Mouse (Mus musculus): Measurements from ENCODE around the gene Pds5a. TPM values are rescaled to one million over a fixed set of nuclear protein-coding genes. Genes with fewer than 3 reads are reported as not detected.
"Not testable (repeated sequence)": the region's sequence is repeated elsewhere in the genome, so short reads cannot be mapped to it uniquely, and the experiment has no call there.

The Pds5a gene
- polyA plus RNA-seq (2015; fragmentation: Nextera tagmentation; extraction: Ambion mirVana): 59.8 and 68.3 TPM in 2 replicates

DNA sequence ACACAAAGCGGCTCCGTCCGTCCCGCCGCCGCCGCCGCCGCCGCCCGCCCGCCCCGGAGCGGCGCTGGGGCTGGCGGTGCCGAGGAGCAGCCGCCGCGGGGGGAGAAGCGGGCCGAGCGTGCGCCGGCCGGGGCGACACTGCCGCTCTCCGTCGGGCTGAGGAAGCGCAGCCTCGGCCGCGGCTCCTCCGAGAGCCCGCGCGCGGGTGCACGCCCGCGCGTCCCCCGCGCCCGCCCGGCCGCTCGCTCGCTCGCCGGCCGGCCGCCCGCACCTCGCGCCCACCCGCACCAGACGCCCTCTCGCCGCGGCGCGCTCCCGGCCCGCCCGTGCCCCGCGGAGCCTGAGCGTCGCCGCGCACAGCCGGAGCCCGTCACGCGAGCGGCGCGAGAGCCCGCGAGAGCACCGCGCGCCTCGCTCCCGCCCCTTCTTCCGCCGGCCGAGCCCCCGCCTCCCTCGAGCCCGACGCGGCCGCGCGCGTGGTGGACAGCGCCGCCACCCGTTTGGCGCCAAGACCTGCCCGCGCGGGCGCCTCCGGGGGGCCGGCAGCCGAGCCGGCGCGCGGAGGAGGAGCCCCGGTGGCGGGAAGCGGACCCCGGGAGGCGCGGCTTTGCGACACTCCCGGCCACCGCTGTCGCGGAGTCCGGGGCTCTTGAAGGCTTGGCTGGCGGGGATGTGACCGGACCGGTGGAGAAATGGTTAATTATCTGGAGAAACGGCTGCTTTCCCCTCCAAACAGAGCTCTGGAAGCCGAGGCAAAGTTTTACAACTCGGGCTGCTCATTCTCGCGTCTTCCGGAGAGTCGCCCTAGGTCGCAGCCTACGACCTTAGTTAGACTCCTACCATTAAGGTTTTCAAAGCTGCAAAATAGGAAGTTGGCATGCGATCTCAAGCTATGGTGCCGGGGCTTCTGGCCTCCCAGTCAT is at the start of gene Pds5a:
Gene Pds5a (minus strand): TSS at position 438 of the 923 bp plus-strand sequence.
- no peaks in the 10 kb centered on the region for H3K9me3 ChIP-seq

DNA sequence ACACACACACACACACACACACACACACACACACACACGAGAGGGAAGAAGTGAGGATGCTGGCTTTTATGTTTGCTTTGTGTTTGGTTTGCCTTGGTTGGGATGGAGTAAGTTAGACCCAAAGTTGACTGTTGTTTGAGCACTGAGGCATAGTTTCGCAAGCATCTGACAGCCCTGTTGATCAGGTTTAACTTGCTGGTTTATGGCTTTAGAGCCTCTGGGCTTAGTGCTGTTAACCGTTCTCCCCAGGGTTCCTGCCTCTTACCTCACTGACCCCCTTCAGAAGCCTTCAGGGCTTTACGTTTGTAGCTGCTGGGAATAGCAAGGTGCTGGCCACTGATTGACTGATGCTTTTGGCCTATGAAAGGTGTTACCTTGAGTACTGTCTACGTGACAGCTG is 48.8 kb upstream of the Pds5a start:
- no peaks in the 10 kb centered on the region for H3K36me3 ChIP-seq
- no peak overlapping the region for H3K4me3 ChIP-seq
- no peaks in the 10 kb centered on the region for H3K9me3 ChIP-seq
- H3K4me1 ChIP-seq: no peaks in the 10 kb centered on the region
- ATAC-seq (replicated peaks): no peak
- no peak overlapping the region for H3K9ac ChIP-seq (replicated peaks)
- WGBS: 92% methylated on average over 5 of the region's 5 CpGs
- H3K4me2 ChIP-seq (replicated peaks): no peak overlapping the region
- H3K27me3 ChIP-seq: no peaks in the 10 kb centered on the region
- no peak overlapping the region for H3K27ac ChIP-seq (replicated peaks)

More for the DNA sequence above, at the start of gene Pds5a:
- peaks cover 29% of the 10 kb centered on the region for H3K4me1 ChIP-seq
- H3K27me3 ChIP-seq: no peaks in the 10 kb centered on the region
- peak within 1 kb of the TSS; percentile 52 for H3K4me2 ChIP-seq (replicated peaks)
- peak within 1 kb of the TSS; percentile 98 for H3K4me3 ChIP-seq
- H3K27ac ChIP-seq (replicated peaks): peak within 1 kb of the TSS; percentile 97
- under 1% methylated on average over 95 of the region's 140 CpGs for WGBS
- ATAC-seq (replicated peaks): peak; percentile 94
- H3K36me3 ChIP-seq: no peaks in the 10 kb centered on the region
- H3K9ac ChIP-seq (replicated peaks): peak within 1 kb of the TSS; percentile 97

DNA sequence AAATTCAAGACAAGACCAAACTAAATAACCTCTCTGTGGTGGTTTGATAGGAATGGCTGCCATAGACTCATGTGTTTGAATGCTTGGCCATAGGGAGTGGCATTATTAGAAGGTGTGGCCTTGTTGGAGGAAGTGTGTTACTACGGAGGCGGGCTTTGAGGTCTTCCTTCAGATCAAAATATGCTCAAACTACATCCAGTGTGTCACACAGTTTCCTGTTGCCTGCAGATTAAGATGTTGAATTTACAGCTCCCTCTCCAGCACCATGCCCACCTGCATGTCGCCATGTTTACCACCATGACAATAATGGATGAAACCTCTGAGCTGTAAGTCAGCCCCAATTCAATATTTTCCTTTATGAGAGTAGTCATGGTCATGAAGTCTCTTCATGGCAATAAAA is 41.3 kb upstream of the Pds5a start:
- no peaks in the 10 kb centered on the region for H3K36me3 ChIP-seq
- ATAC-seq (replicated peaks): no peak
- no peak overlapping the region for H3K4me2 ChIP-seq (replicated peaks)
- H3K4me3 ChIP-seq: no peak overlapping the region
- H3K9me3 ChIP-seq: no peaks in the 10 kb centered on the region
- no peaks in the 10 kb centered on the region for H3K27me3 ChIP-seq
- no peaks in the 10 kb centered on the region for H3K4me1 ChIP-seq
- WGBS: 98% methylated on average over 3 of the region's 3 CpGs
- H3K27ac ChIP-seq (replicated peaks): no peak overlapping the region
- no peak overlapping the region for H3K9ac ChIP-seq (replicated peaks)

DNA sequence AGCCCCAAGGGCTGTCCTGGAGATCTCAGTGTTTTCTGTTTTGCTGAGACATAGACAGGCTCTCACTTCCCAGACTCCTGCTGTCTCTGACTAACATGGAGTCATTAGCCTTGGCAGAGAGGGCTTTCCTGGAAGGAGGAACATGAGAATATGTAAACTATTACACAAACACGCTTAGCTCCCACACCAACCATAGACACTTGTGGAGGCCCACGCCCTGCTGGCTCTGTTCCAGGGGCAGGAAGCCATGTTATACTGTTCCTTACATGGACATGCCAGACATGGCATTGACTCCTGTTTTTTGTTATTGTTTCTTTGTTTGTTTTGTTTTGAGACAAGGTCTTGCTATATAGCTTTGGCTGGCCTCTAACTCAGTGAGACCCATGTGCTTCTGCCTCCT is 37.5 kb upstream of the Pds5a start:
- Histone ChIP-seq H3K4me2 (replicated peaks) (no peak overlapping the region), H3K9me3 (no peaks in the 10 kb centered on the region), H3K4me1 (no peaks in the 10 kb centered on the region), H3K9ac (replicated peaks) (no peak overlapping the region), H3K36me3 (no peaks in the 10 kb centered on the region), H3K27me3 (no peaks in the 10 kb centered on the region), H3K4me3 (no peak overlapping the region), H3K27ac (replicated peaks) (no peak overlapping the region)
- WGBS: 87% methylated on average over 2 of the region's 2 CpGs
- ATAC-seq (replicated peaks): no peak

DNA sequence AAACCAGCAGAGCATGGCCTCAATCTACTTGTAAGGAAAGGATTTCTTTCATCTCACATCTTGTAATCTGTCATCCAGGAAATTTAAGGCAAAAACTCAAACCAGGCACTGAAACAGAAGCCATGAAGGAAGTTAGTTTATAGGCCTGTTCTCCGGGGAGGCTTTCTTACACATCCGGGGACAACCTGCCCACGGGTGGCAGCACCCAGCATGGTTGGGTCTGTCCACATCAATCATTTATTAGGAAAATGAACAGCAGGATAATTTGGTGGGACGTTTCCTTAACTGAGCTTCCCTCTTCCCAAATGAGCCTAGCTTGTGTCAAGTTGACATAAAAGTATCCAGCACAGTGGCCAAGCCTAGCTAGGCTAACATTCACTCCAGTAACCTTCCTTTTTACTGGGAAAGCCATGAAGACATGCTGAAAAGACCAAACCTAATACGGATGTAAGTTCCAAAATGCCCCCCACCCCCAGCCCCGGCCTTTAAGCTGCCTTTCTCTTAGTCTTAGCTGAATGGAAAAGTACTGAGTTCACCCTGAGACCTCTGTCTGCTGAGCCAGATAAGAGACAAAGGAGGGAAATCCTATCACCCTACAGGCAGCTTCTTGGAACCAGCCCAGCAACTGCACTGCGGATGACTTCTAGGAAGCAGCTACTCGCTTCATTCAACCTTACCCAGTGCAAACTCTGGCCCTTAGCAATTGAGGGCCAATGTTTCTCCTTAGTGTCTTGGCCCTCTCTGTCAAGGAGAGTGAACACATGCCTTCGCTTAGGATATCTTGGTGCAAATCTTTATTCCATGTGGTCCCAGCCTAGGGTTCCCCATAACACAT is 33.3 kb upstream of the Pds5a start:
- H3K4me2 ChIP-seq (replicated peaks): no peak overlapping the region
- H3K9ac ChIP-seq (replicated peaks): no peak overlapping the region
- H3K27ac ChIP-seq (replicated peaks): no peak overlapping the region
- no peak overlapping the region for H3K4me3 ChIP-seq
- no peaks in the 10 kb centered on the region for H3K36me3 ChIP-seq
- 49% methylated on average over 9 of the region's 9 CpGs for WGBS
- ATAC-seq (replicated peaks): no peak
- no peaks in the 10 kb centered on the region for H3K4me1 ChIP-seq
- H3K27me3 ChIP-seq: no peaks in the 10 kb centered on the region
- H3K9me3 ChIP-seq: no peaks in the 10 kb centered on the region

DNA sequence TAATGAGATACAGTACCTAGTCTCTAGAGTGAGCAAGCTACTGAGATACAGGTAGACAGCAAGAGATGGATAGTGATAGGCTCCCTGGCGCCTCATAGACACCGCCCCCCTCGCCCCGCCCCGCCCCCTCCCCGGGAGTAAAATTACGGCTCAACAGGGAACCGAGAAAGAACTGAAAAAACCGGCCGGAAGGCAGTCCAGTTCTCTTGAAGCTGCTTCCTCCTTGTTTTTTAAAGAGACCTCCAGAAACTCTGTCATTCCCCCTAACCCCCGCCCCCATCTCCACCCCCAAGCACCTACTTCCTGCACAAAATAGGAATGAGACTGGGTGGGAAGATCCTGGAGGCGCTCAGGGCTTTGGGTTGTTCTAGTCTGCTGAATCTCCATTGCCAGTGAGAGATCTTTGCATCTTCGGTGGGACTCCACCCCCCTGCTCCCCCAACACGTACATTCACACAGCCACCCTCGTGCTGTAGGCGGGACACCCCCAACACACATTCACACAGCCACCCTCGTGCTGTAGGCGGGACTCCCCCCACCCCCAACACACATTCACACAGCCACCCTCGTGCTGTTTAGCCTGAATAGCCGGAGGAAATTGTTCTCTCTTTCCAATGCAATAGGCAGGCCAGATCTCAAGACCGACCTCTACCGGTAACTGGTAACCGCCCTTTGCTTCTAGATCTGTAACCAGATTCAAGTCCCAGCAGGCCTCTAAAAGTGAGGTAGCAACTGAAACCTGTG is 26.4 kb upstream of the Pds5a start:
- peak overlapping the region; percentile 83 for H3K27ac ChIP-seq (replicated peaks)

DNA sequence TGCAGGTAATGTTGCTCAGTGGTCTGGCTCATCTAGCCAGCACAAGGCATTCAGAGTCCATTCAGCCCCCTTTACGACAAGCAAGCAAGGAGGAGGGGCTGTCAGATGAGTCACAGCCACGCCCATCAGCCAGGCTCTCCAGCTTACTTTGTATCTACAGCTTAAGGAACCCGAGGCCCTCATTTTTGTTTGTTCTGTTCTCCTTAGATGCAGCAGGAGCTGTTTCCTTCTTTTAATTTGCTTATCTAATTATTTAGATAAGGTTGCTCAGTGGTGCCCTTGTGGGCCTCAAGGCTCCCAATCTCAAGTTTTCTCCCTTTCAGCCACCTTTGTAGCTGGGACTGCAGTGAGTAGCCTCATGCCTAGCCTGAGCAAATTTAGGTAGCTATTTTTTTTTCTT is 20.3 kb upstream of the Pds5a start:
- Histone ChIP-seq H3K4me2 (replicated peaks) (no peak overlapping the region), H3K9ac (replicated peaks) (no peak overlapping the region), H3K4me1 (no peaks in the 10 kb centered on the region), H3K27me3 (no peaks in the 10 kb centered on the region), H3K9me3 (no peaks in the 10 kb centered on the region), H3K27ac (replicated peaks) (no peak overlapping the region), H3K4me3 (no peak overlapping the region), H3K36me3 (no peaks in the 10 kb centered on the region)
- no peak for ATAC-seq (replicated peaks)
- WGBS: 23% methylated on average over 3 of the region's 3 CpGs

More for the DNA sequence above, 26.4 kb upstream of the Pds5a start:
- peak overlapping the region; percentile 54 for H3K9ac ChIP-seq (replicated peaks)
- no peaks in the 10 kb centered on the region for H3K27me3 ChIP-seq
- H3K4me1 ChIP-seq: peaks cover 7% of the 10 kb centered on the region; the same call in 1 of the 2 replicates
- peak overlapping the region; percentile 41 for H3K4me3 ChIP-seq
- WGBS: under 1% methylated on average over 23 of the region's 23 CpGs
- H3K9me3 ChIP-seq: no peaks in the 10 kb centered on the region
- peak; percentile 88 for ATAC-seq (replicated peaks)
- H3K4me2 ChIP-seq (replicated peaks): peak overlapping the region; percentile 73
- H3K36me3 ChIP-seq: no peaks in the 10 kb centered on the region

DNA sequence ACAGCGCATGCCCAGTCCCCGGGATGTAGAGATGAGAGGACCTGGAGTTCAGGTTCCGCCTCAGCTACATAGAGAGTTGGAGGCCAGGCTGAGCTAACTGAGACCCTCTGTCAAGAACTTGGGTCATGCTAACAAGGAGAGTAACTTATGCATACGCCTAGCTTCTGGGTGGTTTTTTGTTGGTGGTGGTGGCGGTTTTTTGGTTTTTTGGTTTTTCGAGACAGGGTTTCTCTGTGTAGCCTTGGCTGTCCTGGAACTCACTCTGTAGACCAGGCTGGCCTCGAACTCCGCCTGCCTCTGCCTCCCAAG is 19.8 kb upstream of the Pds5a start:
- H3K27ac ChIP-seq (replicated peaks); H3K4me2 ChIP-seq (replicated peaks); H3K27me3 ChIP-seq; H3K4me1 ChIP-seq; H3K9me3 ChIP-seq; H3K9ac ChIP-seq (replicated peaks); H3K36me3 ChIP-seq; ATAC-seq (replicated peaks); H3K4me3 ChIP-seq: not testable (repeated sequence)
- 90% methylated on average over 8 of the region's 8 CpGs for WGBS

DNA sequence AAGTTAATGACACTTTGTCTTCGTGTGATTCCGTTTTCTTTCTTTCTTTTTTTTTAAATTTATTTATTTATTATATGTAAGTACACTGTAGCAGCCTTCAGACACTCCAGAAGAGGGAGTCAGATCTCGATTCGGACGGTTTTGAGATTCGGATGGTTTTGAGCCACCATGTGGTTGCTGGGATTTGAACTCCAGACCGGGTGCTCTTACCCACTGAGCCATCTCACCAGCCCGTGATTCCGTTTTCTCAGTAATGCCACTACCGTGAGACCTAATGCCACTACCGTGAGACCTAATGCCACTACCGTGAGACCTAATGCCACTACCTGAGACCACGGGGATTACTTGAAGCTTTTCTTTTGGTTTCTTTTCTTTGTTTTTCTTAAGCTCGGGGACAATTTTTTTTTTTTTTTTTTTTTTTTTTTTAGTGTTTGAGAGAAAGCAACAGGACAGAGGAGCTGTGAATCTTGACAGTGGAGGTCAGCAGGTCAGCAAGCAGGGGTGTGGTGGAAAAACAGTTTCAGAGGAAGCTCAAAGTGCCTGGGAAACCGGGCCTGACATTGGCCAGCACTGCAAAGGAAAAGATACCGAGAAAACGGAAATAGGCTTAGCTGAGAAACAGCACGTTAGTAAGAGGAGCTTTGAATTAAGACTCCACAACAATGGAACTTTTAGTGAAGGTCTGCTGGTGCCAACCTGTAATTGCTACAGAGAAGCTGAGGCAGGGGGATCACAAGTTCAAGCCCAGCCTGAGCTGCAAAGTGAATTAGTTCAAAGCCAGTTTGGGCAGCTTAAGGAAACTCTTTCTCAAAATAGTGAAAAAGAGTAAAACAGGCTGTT is 19.2 kb upstream of the Pds5a start:
- Histone ChIP-seq H3K4me2 (replicated peaks) (no peak overlapping the region), H3K4me1 (no peaks in the 10 kb centered on the region), H3K4me3 (no peak overlapping the region), H3K9me3 (no peaks in the 10 kb centered on the region), H3K36me3 (no peaks in the 10 kb centered on the region), H3K27me3 (no peaks in the 10 kb centered on the region), H3K27ac (replicated peaks) (no peak overlapping the region), H3K9ac (replicated peaks) (no peak overlapping the region)
- no peak for ATAC-seq (replicated peaks)
- 86% methylated on average over 18 of the region's 18 CpGs for WGBS

DNA sequence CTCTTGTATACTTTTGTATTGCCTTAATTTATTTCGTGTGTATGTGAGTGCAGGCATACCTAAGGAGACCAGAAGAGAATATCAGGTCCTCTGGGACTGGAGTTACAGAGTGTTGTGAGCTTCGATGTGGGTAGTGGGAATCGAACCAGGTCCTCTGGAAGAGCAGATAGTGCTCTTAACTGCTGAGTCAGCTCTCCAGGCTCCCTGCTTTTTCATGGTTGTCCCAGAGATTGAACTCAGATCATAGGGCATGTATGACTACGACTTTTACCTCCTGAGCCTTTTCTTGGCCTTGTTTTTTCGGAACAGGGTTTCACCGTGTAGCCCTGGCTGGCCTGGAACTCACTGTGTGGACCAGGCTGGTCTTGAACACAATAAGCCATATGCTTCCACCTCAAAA is 17.0 kb upstream of the Pds5a start:
- H3K27me3 ChIP-seq: no peaks in the 10 kb centered on the region
- H3K36me3 ChIP-seq: no peaks in the 10 kb centered on the region
- ATAC-seq (replicated peaks): no peak
- no peak overlapping the region for H3K4me2 ChIP-seq (replicated peaks)
- WGBS: 87% methylated on average over 6 of the region's 6 CpGs
- H3K4me1 ChIP-seq: no peaks in the 10 kb centered on the region
- H3K9ac ChIP-seq (replicated peaks): no peak overlapping the region
- no peak overlapping the region for H3K4me3 ChIP-seq
- H3K9me3 ChIP-seq: no peaks in the 10 kb centered on the region
- H3K27ac ChIP-seq (replicated peaks): no peak overlapping the region

DNA sequence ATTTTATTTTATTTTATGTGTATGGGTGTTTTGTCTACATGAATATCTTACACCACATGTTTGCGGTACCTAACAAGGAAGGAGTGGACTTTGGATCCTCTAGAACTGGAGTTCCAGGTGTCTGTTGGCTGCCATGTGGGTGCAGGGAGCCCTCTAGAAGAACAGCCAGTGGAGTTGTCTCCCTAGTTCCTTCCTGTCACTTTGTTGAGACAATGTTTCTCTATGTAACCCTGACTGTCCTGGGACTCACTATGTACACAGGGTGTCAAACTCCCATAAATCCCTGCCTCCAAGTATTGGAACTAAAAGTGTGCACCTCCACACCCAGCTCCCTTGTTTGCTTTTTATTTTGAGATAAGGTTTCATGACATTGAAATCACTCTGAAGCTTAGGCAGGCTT is 13.4 kb upstream of the Pds5a start:
- Histone ChIP-seq H3K4me1 (no peaks in the 10 kb centered on the region), H3K27me3 (no peaks in the 10 kb centered on the region), H3K36me3 (no peaks in the 10 kb centered on the region), H3K4me3 (no peak overlapping the region), H3K4me2 (replicated peaks) (no peak overlapping the region), H3K9ac (replicated peaks) (no peak overlapping the region), H3K27ac (replicated peaks) (no peak overlapping the region), H3K9me3 (no peaks in the 10 kb centered on the region)
- WGBS: 100% methylated on average over 1 of the region's 1 CpGs
- ATAC-seq (replicated peaks): no peak
